Mouse (Mus musculus) cerebellum, adult 11-12 months (tissue): ENCODE data around the gene Btrc.

Experiments
- DNase-seq: peaks from one replicate; pipeline ENCODE4 v3.0.0; 2022

Btrc gene

DNA sequence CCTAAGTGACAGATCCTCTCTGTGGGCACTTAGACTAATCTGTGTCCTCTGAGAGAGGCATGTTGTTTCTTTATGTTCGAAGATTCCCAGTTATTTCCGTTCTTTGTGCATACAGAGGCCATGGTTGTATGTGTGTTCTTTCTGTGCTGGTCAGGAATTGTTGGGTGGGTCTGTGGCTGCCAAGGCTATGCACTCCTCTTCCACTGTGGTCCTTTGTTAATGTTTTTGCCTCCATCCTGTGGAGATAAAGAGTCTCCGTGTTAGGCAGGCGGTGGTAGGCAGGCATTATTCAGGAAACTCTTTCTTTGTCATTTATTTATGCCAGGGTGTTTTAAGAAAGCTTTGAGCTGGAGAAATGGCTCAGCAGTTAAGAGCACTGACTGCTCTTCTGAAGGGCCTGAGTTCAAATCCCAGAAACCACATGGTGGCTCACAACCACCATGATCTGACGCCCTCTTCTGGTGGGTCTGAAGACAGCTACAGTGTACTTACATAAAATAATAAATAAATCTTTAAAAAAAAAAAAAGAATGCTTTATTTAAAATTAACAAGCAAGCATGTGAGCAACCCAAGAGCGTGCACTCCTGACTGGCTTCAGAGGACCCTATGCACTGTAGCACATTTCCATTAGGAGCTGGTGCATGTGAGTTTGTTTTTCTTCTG lies 67.6 kb downstream of the Btrc start:
- no peak for DNase-seq

DNA sequence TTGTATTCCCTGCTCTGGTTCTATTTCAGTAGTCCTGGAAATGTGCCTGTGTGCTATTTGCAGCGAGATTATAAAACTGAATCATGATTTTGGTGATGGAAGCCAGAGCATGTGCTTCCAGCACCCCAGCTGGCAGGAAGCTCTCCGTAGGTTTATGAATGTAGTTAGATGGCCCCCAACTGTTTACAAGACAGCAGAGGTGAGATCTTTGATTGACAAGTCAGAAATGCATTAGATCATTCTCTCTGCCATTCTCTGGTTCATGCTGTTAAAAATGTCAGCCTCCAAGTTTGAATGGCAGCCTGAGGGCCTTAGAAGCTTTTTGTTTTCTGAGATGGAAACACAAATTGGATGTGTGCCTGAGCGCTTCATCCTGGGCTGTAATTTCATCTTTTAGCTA lies 68.8 kb downstream of the Btrc start:
- peak; percentile 53 for DNase-seq

DNA sequence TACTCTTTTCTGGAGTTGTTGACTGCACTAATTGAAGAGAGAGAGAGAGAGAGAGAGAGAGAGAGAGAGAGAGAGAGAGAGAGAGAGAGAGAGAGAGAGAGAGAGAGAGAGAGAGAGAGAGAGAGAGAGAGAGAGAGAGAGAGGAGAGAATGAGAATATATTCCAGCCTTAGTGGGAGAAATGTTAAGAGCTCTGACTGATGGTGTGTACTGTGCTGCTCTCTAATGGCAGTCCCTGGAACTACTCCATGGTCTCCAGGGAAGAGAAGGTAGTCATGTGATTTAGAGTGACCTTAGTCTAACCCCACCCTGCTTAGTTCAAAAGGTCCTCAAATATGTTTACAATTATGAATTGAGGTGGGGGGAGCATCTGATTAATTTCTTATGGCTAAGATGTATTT lies 72.5 kb downstream of the Btrc start:
- peak; percentile 65 for DNase-seq

- no peak for DNase-seq
These were observed 73.6 kb downstream of the Btrc start for GRCm38 (mm10) chr19:45437175-45437574.

GRCm38 (mm10) chr19:45438191-45438590 lies 74.7 kb downstream of the Btrc start:
- DNase-seq, result no peak

DNA sequence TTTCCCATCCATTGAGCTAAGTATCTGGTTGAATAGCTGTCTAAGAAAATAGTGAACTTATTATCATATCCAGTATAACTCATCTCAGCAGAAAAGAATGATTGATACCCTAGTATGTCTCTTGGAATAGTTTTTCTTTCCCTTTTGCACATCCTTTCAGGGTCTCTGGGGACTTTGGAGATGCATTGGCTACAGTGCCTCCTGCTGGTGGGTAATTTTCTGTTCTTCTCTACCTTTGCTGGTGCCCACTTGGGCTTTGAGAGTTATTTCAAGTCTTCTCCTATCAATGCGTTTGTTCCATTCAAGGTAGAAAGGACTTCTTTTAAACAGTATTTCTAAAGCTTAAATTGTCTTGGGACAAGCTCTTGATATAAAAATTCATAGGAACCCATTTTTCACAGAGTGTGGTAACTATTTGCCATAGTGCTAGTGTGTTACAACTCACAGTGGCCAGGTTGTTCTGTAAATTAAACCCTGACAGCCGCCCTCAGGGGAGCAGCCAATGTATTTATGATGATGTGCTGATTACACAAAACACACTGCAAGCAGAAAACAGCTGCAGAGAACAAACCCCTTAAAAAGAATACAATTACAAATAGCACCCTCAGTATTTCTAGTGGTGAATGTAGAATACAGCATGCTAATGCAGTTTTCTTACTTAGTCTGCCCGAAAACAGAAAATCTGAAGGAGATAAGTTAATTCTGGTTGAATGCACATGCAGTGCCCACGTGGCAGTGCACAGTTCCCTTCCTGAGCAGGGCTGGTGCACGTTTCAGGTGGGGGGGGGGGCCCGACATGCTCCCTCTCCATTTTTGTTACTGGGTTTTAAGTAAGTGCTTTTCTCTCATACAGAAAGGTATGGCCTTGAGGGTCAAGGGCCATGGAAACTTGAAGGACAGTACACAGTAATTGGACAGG lies 75.7 kb downstream of the Btrc start:
- no peak for DNase-seq

DNA sequence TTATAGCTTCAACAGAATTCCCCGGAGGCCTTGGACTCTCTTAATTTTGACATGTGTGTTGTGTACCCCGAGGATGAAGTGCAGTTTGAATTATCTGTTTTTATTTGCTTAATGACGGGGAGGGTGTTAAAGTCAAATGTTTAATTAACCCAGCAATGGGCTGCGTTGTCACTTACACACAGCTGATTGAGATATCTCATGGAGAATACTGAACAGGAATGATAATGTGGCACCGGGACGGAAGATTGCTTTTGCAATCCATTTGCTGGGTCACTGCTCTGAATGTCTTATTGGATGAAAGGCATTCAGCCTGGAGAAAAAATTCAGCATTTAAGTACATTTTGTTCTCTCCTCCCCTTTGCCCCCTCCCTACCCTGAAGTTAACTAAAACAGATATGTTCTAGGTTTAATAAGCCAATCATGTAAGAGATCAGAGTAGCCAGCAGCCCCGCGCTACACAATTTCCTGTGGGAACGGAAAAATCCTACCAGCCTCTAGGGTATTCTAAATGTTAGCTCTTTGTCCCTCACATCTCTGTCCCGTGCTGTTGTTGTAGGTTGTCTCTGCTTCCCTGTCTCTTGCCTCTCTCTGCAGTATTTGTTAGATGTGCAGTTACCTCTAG lies 77.1 kb downstream of the Btrc start:
- DNase-seq, result no peak

DNA sequence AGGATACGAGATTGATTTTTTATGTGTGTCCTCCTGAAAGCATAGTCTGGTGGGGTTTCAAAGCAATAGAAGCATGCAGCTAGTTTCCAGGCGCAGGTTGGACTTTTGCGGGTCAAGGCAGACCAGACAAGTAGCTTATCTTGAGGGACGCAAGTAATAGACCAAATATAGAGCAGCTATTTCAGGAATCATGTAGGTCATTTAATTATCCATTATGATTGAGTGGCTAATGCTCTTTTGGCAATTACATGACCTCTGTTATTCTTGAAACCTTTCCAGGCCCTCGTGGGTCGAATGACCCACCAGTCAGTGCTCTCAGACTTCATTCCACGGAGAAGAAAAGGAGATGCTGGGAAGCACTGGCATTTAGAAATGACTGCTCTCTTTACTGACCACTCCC lies 78.2 kb downstream of the Btrc start:
- DNase-seq, result no peak

- no peak for DNase-seq
These were observed 81.9 kb downstream of the Btrc start for GRCm38 (mm10) chr19:45445253-45445933.

GRCm38 (mm10) chr19:45446631-45447030 lies 83.1 kb downstream of the Btrc start:
- DNase-seq, result no peak

DNA sequence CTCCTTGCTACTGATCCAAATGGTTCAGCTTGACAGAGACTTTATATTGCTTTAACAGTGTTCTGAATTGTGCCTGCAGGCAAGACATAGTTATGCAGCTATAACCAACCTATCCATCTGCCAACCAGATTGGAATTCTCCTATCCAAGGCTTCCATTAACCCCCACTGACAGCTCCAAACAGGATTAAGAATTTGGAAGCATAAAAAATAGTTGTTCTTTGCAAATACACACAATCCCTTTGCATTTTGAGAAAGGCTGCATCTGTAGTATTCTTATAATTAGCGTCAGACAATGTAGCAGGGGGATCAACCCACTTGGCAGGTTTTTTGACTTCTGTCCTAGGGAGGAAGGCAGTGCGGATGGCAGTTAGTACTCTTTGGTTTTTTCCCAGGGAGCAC lies 83.7 kb downstream of the Btrc start:
- no peak for DNase-seq

DNA sequence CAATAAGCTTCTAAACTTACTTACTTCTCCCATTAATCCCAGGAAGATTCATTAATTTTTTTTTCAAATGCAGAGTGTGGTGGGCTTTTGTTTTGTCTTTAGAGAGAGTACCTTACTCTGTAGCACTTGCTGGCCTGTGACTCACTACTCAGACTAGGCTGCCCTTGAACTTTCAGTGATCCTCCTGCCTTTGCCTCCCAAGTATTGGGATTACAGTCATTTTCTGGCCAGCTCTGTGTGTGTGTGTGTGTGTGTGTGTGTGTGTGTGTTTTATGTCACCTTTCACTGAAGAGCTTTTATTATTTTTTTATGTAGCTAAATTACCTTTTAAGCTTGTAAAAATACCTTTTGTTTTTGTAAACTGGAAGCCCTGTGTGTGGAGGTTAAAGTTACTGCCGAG lies 84.4 kb downstream of the Btrc start:
- DNase-seq, result no peak

GRCm38 (mm10) chr19:45454391-45454790 lies 90.9 kb downstream of the Btrc start:
- no peak for DNase-seq

- no peak for DNase-seq
These were observed 93.4 kb downstream of the Btrc start for GRCm38 (mm10) chr19:45456896-45457295.

GRCm38 (mm10) chr19:45458702-45459101 lies 95.2 kb downstream of the Btrc start:
- DNase-seq, result no peak

GRCm38 (mm10) chr19:45459931-45460665 lies 96.6 kb downstream of the Btrc start:
- DNase-seq, result no peak

GRCm38 (mm10) chr19:45460749-45461736 lies 97.5 kb downstream of the Btrc start:
- no peak for DNase-seq

- DNase-seq, result no peak
These were observed 106.2 kb downstream of the Btrc start for GRCm38 (mm10) chr19:45469760-45470159.

DNA sequence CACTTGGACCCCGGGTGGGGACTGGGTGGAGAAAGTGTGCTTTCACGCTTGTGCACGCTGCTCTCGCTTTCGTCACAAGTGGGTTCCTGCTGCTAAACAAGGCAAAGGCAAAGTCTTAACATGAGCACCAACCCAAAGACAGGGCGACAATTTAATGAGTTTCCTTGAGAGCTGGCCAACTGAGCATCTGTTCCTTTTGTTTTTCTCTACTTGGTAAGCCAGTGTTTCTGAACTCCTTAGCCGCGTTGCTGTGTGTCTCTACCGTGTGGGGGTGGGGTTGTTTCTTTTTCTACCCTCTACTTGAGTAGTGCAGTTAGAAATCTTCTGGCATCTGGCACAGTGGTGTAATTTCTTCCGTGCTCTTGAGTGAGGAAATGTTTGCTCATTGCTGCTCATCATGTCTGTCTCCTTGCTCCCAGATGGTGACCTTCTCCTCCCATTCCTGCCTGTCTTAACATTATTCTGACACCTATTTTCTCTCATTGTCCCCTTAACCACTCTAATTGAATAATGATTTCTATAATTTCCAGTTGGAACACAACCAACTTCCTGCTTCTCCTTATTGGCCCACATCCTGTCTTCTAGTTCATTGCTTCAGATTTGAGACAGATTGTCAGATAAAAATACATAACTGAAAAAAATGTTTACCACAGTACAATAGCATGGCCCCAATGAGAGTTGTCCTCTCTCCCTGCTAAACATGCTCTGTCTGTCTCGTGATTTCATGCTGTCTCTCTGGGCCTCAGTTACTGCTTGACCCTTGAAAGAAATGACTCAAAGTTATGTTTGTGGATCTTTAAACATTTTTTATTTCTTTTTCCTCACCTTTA lies 109.4 kb downstream of the Btrc start:
- peak; percentile 51 for DNase-seq

- no peak for DNase-seq
These were observed 111.2 kb downstream of the Btrc start for GRCm38 (mm10) chr19:45474686-45475085.
